Mouse (Mus musculus) ovary, adult 18-20 months (tissue): ENCODE measurements around the gene Shroom3.

Experiments used
- DNase-seq: peaks from one replicate; pipeline ENCODE4 v3.0.0; 2022; ENCODE audit warnings: low spot score, mixed read lengths

The Shroom3 gene

DNA sequence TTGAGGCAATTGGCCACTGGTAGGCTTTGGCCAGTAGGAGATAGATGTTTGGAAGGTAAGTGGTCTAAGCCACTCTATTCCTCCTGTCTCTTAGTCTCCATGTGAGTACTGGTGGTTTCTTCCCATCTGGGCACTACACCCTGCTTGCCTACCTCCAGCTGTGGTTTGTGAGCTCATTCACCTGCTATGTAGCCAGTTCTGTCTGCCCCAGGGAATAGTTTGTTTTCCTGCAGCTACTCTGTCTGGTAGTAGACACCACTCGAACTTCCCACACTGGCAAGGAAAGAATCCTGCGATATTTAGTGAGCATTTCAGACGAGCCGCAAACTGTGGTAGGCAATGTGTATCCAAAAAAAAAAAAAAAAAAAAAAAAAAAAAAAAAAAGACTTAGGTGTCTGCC lies 68.3 kb downstream of the Shroom3 start:
- DNase-seq: no peak

GRCm38 (mm10) chr5:92755241-92755775 lies 72.1 kb downstream of the Shroom3 start:
- DNase-seq: no peak

DNA sequence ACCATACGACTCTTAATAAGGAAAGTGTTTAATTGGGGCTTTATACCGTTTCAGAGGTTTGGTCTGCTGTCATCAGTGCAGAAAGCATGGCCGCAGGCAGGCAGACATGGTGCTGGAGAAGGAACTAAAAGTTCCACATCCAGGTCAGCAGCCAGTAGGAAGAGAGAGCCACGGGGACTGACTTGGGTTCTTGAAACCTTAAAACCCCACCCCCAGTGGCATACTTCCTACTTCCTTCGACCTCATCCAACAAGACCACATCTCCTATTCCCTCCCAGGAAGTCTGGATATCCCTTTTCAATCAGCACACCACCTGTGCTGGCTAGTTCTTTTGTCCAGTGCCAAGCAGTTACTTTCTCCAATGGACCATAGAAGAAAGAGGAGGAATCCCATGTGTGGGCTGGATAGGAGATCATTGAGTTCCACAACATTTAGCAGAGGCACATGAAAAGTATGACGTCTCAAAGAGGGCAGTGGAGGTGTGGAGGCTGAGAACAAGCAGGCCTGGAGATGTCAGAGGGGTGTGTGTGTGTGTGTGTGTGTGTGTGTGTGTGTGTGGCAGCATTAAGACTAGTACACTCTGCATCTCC lies 76.0 kb downstream of the Shroom3 start:
- DNase-seq: no peak

- DNase-seq: no peak
These were observed 77.3 kb downstream of the Shroom3 start for GRCm38 (mm10) chr5:92760542-92760941.

- DNase-seq: peak; percentile 54
These were observed 78.5 kb downstream of the Shroom3 start for GRCm38 (mm10) chr5:92761615-92762353.

- DNase-seq: no peak
These were observed 79.2 kb downstream of the Shroom3 start for GRCm38 (mm10) chr5:92762425-92762824.

GRCm38 (mm10) chr5:92763546-92763952 lies 80.3 kb downstream of the Shroom3 start:
- peak; percentile 60 for DNase-seq

DNA sequence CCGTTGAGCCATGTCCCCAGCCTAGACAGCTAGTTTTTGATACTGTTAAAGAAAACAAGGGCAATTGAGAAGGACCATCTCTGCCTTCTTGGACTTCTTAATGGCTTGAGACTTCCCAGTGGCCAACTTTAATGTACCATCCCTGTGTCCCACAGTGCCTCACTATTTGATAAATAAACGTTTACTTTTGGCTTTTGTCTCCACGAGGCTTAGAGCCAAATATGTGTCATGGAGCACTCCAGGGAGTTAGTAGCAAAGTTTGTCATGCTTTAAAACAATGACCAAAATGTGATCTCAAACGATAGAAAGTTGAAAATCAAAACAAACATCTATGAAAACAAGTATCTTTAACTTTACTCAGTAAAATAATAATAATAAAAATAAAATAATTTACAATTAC lies 83.1 kb downstream of the Shroom3 start:
- no peak for DNase-seq

- no peak for DNase-seq
These were observed 84.1 kb downstream of the Shroom3 start for GRCm38 (mm10) chr5:92767194-92767777.

GRCm38 (mm10) chr5:92767857-92768291 lies 84.6 kb downstream of the Shroom3 start:
- no peak for DNase-seq

DNA sequence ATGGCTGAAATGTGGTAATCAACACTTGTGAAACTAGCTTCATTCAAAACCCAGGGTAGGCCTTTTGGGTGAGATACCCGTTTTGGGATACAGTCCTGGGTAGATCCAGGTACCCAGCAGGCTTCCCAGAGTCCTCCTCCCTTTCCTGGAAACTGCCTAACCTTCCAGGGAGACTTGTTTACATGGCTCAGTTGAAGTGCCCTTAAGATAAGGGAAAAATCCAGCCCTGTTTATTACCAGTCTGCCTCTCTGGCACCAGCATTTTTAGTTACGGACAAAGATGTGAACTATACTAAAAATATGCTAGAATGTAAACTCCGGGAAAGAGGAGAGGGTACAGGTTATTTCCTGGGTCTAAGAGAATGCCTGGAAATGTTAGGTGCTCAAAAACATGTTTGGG lies 90.6 kb downstream of the Shroom3 start:
- no peak for DNase-seq

- DNase-seq: no peak
These were observed 91.2 kb downstream of the Shroom3 start for GRCm38 (mm10) chr5:92774419-92774818.

DNA sequence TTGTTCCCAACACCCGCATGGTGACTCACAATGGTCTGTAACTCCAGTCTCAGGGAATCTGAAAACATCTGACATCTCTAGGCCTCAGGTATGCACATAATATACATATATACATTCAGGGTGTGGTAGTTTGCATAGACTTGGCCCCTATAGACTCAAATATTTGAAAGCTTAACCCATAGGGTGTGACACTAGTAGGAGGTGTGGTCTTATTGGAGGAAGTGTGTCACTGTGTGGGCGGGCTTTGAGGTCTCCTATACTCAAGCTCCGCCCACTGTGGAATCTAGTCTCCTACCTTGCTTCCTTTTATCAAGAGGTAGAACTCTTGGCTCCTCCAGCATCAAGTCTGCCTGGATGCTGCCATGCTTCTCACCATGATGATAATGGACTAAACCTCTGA lies 91.7 kb downstream of the Shroom3 start:
- no peak for DNase-seq

GRCm38 (mm10) chr5:92778395-92778794 lies 95.2 kb downstream of the Shroom3 start:
- no peak for DNase-seq

GRCm38 (mm10) chr5:92781082-92781481 lies 97.8 kb downstream of the Shroom3 start:
- no peak for DNase-seq

DNA sequence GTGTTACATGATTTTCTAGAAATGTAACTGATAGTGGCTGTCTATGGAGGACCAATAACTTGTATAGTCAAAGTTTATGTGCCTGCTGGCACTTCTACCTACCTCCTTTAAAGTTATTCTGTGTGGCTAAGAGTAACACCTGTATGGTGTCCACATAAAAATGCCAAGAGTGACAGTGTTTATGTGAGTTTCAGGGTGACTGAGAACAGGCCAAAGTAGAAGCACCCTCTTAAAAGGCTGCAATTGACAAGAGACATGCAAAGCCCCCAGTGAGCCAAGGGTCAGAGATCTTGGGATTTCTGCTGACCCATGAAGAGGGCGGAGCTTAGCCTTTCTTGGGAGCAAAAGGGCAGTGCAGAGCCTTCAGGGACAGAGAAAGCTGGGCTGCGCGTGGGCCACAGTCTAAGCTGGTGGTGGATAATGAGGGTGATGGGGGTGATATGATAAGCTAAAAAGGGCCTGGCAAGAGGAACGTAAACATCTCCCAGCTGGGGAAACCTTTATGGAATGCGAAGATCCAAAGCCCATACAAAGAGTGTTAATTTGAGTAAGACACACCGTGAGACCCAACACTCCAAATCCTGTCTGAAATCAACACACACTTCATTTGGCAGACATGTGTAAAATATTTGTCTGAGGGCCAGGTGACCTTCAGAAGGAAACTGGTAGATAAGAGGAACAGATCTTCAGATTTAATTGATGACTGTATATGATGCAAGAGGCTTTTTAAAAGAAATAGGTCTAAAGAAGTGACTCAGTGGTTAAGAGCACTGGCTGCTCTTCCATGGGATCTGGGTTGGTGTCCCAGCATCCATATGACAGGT lies 101.0 kb downstream of the Shroom3 start:
- DNase-seq: no peak

- no peak for DNase-seq
These were observed 102.7 kb downstream of the Shroom3 start for GRCm38 (mm10) chr5:92785870-92786436.

DNA sequence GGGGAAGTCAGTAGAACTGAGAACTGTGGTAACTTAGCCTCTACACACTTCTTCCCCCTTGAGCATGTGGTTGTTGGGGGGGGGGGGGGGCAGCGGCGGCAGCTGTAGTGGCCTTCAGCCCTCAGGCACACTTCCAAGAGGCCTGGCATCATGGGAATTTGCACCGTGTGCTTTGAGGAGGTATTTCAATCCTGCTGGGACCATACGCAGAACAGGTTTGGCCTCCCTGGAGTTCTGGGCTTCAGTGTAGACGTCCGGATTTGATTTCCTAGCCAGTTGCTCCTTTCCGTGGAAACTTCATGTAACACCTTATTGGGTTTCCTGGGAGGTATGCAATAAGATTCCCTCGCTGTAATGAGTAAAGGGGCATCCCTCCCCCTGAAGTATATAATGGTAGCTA lies 105.8 kb downstream of the Shroom3 start:
- no peak for DNase-seq

DNA sequence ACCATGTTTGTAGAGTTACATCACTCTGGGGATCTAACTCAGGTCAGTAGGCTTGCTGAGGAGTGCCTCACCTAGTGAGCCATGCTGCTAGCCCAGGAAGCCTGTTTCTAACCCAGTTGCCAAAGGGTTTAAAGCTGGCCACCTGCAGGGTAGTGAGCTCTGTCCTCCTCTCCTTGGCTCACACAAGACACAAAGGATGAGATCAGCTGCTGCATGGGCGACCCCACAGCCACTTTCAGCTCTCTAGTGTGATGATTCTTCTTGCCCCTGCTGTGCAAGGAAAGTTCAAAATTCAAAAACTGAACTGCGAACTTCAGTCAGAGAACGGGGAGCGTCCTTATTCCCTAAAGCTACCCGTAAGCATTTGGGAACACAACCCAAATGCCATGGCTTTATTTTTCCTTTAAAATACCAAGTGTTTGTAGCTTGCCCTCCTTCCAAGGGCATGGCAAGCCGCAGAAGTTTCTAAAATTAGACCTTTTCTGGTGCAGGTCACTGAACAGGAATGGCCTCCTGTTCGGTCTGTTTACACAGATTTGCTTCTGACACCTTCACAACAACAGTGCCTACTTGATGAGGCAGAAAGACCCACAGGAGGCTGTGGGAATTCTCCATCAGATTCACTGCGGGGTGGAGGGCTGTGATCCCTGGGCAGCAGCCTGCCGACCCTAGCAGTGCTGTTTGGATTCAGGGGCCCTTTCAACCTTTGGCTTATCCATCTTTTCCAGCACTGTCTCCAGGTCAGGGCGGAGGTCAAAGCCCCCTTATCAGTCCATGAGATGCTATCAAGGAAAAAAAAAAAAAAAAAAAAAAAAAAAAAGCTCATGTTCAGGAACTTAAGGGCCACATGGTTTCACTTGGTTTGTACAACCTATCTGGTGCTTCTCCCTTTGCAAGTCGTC lies 113.1 kb downstream of the Shroom3 start:
- no peak for DNase-seq

- DNase-seq: no peak
These were observed 114.7 kb downstream of the Shroom3 start for GRCm38 (mm10) chr5:92797981-92798380.

GRCm38 (mm10) chr5:92804379-92804778 lies 121.1 kb downstream of the Shroom3 start:
- no peak for DNase-seq
